Mouse (Mus musculus) embryonic fibroblast, embryonic 13.5 days (primary cell): Measurements from ENCODE around the gene Bloc1s3.

Experiments used
- CTCF ChIP-seq: IDR thresholded peaks from 2 replicates; pipeline ENCODE4 v1.5.1; 2011; ENCODE audit warnings: mild to moderate bottlenecking, control low read depth, low read length, moderate library complexity, borderline replicate concordance; ENCODE audit not compliant: insufficient read depth
- POLR2A ChIP-seq: IDR thresholded peaks from 2 replicates; pipeline ENCODE4 v1.6.1; 2011; ENCODE audit warnings: low read depth, mild to moderate bottlenecking, control low read depth, low read length, moderate library complexity

- TF ChIP-seq POLR2A (no peak), CTCF (no peak)
Observed at GRCm38 (mm10) chr7:19534676-19535075, 26.5 kb upstream of the Bloc1s3 start.
